Mouse (Mus musculus) lung, embryonic 15.5 days (tissue): Measurements from ENCODE around the gene Arfgef3. TPM values are rescaled to one million over a fixed set of nuclear protein-coding genes. Genes with fewer than 3 reads are reported as not detected.
A peak's percentile ranks its signal among the peaks of the same experiment; 100 is the strongest.

Source experiments
- ATAC-seq: fragments of 200-750 bp; cut with Nextera tagmentation; 2 replicates; pipeline ENCODE4 v1.8.0; 2017; ENCODE audit warnings: moderate number of reproducible peaks, borderline replicate concordance; ENCODE audit not compliant: low FRiP score, low TSS enrichment; ENCODE audit errors: extremely low read depth
- H3K27ac ChIP-seq: fragments of 300-500 bp; sonication (generic); 2 replicates; pipeline ENCODE4 v1.5.1; 2015; ENCODE audit warnings: moderate library complexity, mild to moderate bottlenecking, inconsistent platforms
- H3K27me3 ChIP-seq: fragments of 300-500 bp; sonication (generic); 2 replicates; pipeline ENCODE4 v1.6.1; 2015; ENCODE audit warnings: inconsistent platforms
- H3K36me3 ChIP-seq: fragments of 300-500 bp; sonication (generic); 2 replicates; pipeline ENCODE4 v1.6.1; 2015; ENCODE audit warnings: inconsistent platforms
- H3K4me1 ChIP-seq: fragments of 300-500 bp; sonication (generic); 2 replicates; pipeline ENCODE4 v1.6.1; 2015; ENCODE audit warnings: inconsistent platforms
- H3K4me2 ChIP-seq: fragments of 300-500 bp; sonication (generic); 2 replicates; pipeline ENCODE4 v1.6.1; 2015; ENCODE audit warnings: inconsistent platforms, mild to moderate bottlenecking, moderate library complexity
- H3K4me3 ChIP-seq: fragments of 300-500 bp; sonication (generic); 2 replicates; pipeline ENCODE4 v1.5.1; 2015; ENCODE audit warnings: mild to moderate bottlenecking, inconsistent platforms
- H3K9ac ChIP-seq: fragments of 300-500 bp; sonication (generic); 2 replicates; pipeline ENCODE4 v1.6.1; 2015; ENCODE audit warnings: inconsistent platforms
- H3K9me3 ChIP-seq: fragments of 300-500 bp; sonication (generic); 2 replicates; pipeline ENCODE4 v1.6.1; 2016; ENCODE audit warnings: inconsistent platforms
- WGBS: fragments of 180-500 bp; shearing (Covaris S2); methylation state at CpG from one replicate; pipeline ENCODE4 v1.1.7; 2015; 5-methylcytosine and 5-hydroxymethylcytosine counted together
- polyA plus RNA-seq: library from polyadenylated mRNA; unstranded; fragments of >200 nt; fragmentation: Nextera tagmentation; extraction: Ambion mirVana; gene quantifications from 2 replicates; pipeline ENCODE4 v1.2.1, GENCODE M21; 2015

The Arfgef3 gene
- 1.5 and 1.6 TPM in 2 replicates for polyA plus RNA-seq

DNA sequence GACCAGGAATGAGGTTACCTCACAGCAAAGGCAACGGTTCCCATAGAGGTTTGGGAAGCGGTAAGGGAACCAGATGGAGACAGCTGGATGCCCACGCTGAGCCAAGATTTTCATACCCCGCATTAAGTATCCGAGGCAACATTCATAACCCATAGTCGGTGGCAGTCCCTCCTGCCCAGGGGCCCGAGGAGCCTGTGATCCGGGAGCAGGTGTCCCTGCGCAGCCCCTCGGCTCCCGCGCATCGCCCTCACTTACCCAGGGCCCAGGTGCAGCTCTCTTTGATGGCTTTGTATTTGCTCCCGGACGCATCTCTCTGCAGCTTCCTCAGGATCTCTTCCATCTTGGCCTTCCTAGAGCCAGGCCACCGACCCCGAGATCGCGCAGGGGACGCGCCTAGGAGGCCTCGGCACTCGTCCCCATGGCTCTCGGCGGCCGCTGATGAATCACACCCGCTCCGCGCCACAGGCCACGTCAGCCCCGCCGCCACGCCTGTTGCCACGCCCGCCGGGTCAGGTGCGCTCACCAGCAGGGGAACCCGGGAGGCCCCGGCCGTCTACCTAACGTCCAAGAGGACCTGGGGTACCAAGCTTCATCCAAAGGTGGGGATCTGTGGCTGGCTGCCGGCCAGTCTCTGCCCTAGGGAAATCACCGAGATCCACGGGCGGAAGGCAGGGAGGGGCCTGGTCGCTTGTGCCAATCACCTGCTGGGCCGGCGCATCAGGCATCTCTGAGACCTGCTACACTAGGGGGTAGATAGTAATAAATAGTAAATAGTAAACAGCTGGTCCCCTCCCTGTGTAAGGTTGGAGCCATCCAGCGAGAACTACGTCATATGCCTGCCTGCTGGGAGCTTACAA is at the start of gene Arfgef3:
Gene Arfgef3, minus strand, starts transcription at position 664 of the 857 bp plus-strand sequence.
- Histone ChIP-seq H3K27ac (no peak within 1 kb of the TSS), H3K27me3 (peaks cover 9% of the 10 kb centered on the region), H3K36me3 (no peaks in the 10 kb centered on the region), H3K9ac (peak within 1 kb of the TSS; percentile 41), H3K4me3 (peak within 1 kb of the TSS; percentile 50), H3K9me3 (no peaks in the 10 kb centered on the region), H3K4me1 (peaks cover 6% of the 10 kb centered on the region), H3K4me2 (peak within 1 kb of the TSS; percentile 77)
- peak; percentile 73; the same call in 1 of the 2 replicates for ATAC-seq
- 1% methylated on average over 48 of the region's 50 CpGs for WGBS

DNA sequence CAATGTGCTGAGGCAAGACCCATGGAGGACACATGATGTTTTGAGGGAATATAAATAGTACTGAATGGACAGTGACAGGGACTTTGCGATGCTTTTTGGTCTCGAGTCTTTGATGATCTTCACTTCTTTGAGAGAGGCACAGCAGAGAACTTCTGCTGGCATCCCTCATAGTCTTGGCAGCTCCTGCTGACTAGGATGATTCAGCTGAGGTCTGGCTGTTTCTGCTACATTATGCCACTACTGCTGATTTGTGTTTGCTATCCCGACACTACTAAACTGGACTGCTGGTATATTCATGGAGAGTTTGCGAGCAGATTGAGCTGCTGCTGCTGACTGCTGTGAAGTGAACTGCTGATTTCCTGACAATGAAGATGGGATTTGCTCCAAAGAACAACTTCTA is 46.3 kb upstream of the Arfgef3 start:
- 77% methylated on average over 4 of the region's 4 CpGs for WGBS
- Histone ChIP-seq H3K4me1 (no peaks in the 10 kb centered on the region), H3K4me2 (no peak overlapping the region), H3K9ac (no peak overlapping the region), H3K27me3 (no peaks in the 10 kb centered on the region), H3K9me3 (no peaks in the 10 kb centered on the region), H3K4me3 (no peak overlapping the region), H3K36me3 (no peaks in the 10 kb centered on the region), H3K27ac (no peak overlapping the region)
- no peak for ATAC-seq

DNA sequence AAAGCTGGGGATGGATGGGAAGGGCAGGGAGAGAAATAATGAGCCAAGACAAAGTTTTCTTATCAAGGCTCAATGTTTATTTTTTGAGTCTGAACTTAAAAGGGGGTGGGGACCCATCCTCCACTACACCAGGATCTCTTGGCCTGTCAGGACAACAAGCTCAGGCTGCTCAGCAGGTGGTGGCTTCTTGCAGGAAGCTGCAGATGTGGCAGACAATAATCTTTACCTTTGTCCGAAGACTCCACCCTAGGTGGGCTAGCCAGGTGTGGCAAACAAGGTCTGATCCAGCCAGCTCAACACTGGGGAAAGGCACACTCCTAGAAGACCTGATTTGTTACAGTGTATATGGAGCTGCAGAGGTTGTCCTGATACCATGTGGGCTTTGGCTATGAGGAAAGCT is 44.9 kb upstream of the Arfgef3 start:
- no peaks in the 10 kb centered on the region for H3K4me1 ChIP-seq

DNA sequence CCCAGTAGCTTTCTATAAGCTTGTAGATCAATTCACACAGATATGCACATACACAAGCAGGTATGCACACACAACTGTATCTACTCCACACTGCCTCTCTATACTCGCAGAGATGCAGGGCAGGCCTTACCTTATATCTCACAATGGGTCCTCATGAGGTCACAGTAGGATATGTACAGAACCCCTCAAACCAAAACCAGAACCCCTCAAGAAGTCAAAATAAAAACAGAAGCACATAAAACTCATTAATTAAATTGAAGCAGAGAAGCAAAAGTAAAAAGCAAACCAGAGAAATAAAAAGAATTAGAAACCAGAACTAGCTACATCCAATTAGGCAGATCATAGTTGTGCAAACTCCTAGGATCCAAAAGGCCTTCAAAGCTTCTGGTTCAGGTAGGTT is 42.9 kb upstream of the Arfgef3 start, which contains the start of gene Gm4922:
Gene Gm4922, minus strand, starts transcription at position 101 of the 400 bp plus-strand sequence.
- no peaks in the 10 kb centered on the region for H3K4me1 ChIP-seq
- no peaks in the 10 kb centered on the region for H3K27me3 ChIP-seq
- no peak within 1 kb of the TSS for H3K27ac ChIP-seq
- H3K36me3 ChIP-seq: no peaks in the 10 kb centered on the region
- no peak within 1 kb of the TSS for H3K4me2 ChIP-seq
- no peak for ATAC-seq
- no peak within 1 kb of the TSS for H3K9ac ChIP-seq
- WGBS: 85% methylated on average over 1 of the region's 1 CpGs
- no peaks in the 10 kb centered on the region for H3K9me3 ChIP-seq
- no peak within 1 kb of the TSS for H3K4me3 ChIP-seq

More for the DNA sequence above, 44.9 kb upstream of the Arfgef3 start:
- Histone ChIP-seq H3K4me3 (no peak overlapping the region), H3K4me2 (no peak overlapping the region), H3K36me3 (no peaks in the 10 kb centered on the region), H3K9ac (no peak overlapping the region), H3K27me3 (no peaks in the 10 kb centered on the region), H3K27ac (no peak overlapping the region), H3K9me3 (no peaks in the 10 kb centered on the region)
- 39% methylated on average over 1 of the region's 1 CpGs for WGBS
- ATAC-seq: no peak

DNA sequence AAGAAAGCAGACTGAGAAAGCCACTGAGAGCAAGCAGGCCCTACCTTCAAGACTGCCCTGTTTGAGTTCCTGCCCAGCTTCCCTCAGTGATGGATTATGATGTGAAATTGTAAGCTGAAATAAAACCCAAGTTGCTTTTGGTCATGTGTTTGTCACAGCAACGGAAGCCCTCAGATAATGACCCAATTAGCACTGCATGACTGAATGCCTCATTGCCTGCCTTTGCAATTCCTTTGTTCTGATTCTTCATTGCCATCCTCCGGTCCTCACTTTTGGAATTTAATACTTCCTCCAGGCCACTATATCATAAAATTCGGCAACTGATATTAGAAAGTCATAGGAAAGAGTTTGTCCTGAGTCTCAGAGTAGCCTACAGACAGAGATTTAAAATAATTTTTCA is 33.8 kb upstream of the Arfgef3 start:
- H3K27ac ChIP-seq: no peak overlapping the region
- no peaks in the 10 kb centered on the region for H3K36me3 ChIP-seq
- no peak for ATAC-seq
- H3K9ac ChIP-seq: no peak overlapping the region
- 74% methylated on average over 3 of the region's 3 CpGs for WGBS
- no peaks in the 10 kb centered on the region for H3K9me3 ChIP-seq
- no peaks in the 10 kb centered on the region for H3K4me1 ChIP-seq
- no peak overlapping the region for H3K4me2 ChIP-seq
- H3K4me3 ChIP-seq: no peak overlapping the region
- no peaks in the 10 kb centered on the region for H3K27me3 ChIP-seq

DNA sequence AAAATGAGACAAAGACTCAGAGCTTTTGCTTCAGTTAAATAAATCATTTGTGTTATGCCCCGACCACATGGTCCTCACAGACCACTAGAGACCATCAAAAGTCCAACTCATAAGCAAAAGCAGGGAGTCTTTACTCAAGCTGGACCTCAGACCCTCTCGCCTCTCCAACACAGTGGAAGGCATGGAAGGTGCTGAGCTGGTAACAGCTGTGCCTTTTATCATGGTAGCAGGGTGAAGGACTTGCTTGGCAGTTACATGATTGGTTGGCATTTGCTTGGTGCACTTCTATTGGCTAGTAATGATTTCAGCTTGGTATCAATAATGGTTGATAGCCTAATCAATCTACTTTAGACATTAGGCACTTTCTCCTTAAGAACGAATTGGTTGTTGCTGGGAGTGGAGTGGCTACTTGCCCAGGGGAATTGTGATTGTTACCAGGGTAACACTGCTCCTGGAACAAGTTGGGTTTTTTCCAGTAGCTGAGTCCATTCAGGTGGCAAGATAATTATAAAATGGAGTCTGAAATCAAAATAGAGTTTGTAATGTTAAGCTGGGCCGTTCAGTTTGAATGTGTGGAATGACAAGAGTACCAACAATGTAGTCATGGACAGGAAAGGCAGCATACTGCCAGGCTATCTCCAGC is 28.9 kb upstream of the Arfgef3 start:
- H3K27ac ChIP-seq: no peak overlapping the region
- ATAC-seq: no peak

DNA sequence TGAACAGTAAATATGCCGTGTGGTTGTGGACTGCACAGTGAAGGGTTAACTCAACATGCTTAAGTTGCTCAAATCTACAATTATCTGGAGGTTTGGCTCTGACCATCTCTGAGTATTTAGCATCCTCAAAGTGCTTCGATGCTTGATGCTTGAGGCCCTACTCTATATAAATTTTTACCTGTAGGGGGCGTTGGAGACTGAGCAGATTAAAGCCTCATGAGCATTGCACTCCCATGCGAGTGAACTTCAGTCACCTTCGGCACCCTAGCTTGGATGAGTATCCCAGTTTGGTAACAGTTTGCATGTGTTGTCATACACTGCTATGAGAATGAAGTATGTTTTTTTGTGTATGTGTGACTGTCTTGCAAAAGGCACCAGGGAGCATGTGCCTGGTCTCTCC is 26.2 kb upstream of the Arfgef3 start:
- no peak overlapping the region for H3K4me3 ChIP-seq
- H3K36me3 ChIP-seq: no peaks in the 10 kb centered on the region
- H3K27ac ChIP-seq: no peak overlapping the region
- H3K9me3 ChIP-seq: no peaks in the 10 kb centered on the region
- no peak for ATAC-seq
- H3K9ac ChIP-seq: no peak overlapping the region
- no peaks in the 10 kb centered on the region for H3K27me3 ChIP-seq
- WGBS: 49% methylated on average over 5 of the region's 5 CpGs
- no peak overlapping the region for H3K4me2 ChIP-seq
- no peaks in the 10 kb centered on the region for H3K4me1 ChIP-seq

More for the DNA sequence above, 28.9 kb upstream of the Arfgef3 start:
- H3K4me1 ChIP-seq: no peaks in the 10 kb centered on the region
- no peak overlapping the region for H3K4me2 ChIP-seq
- no peaks in the 10 kb centered on the region for H3K36me3 ChIP-seq
- WGBS: 50% methylated on average over 4 of the region's 4 CpGs
- H3K27me3 ChIP-seq: no peaks in the 10 kb centered on the region
- H3K4me3 ChIP-seq: no peak overlapping the region
- H3K9ac ChIP-seq: no peak overlapping the region
- H3K9me3 ChIP-seq: no peaks in the 10 kb centered on the region

DNA sequence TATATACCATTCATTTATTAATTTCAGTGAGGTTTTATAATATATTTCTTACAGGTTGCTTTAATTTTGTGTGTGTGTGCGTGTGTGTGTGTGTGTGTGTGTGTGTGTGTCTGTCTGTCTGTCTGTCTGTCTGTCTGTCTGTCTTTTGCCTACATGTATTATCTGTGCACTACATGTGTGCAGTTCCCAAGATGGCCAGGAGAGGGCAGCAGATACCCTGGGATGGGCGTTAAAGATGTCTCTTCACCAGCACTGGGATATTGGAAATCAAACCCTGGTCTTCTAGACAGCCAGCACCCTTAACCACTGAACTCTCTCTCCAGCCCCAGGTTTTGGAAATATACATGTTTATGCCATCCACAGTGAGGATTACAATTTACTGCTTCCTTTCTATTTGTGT is 16.5 kb upstream of the Arfgef3 start:
- Histone ChIP-seq H3K27me3 (no peaks in the 10 kb centered on the region), H3K9ac (no peak overlapping the region), H3K9me3 (no peaks in the 10 kb centered on the region), H3K4me2 (no peak overlapping the region), H3K4me3 (no peak overlapping the region), H3K36me3 (no peaks in the 10 kb centered on the region), H3K27ac (no peak overlapping the region), H3K4me1 (no peaks in the 10 kb centered on the region)
- WGBS: 48% methylated on average over 2 of the region's 2 CpGs
- ATAC-seq: no peak

DNA sequence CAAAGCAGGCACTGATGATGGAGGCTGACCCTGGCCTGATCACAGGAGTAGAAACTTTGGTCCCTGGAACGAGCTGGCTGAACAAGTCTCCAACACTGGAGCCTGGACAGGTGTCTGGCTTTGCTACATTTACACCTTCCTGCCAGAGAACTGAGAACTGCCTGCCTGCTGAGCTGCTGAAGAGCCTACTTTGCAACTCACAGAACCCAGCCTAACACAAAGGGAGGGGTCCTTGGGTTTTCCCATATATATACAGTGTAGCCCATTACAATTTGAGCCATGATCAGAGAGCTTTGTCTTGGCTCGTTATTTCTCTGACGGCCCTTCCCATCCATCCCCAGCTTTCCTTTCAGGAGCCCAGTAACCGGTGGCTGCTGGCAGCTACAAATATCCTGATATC is 6.3 kb upstream of the Arfgef3 start:
- Histone ChIP-seq H3K9me3 (no peaks in the 10 kb centered on the region), H3K4me1 (no peaks in the 10 kb centered on the region), H3K36me3 (no peaks in the 10 kb centered on the region), H3K27me3 (no peaks in the 10 kb centered on the region), H3K9ac (no peak overlapping the region), H3K27ac (no peak overlapping the region), H3K4me2 (no peak overlapping the region), H3K4me3 (no peak overlapping the region)
- WGBS: 66% methylated on average over 4 of the region's 4 CpGs
- no peak for ATAC-seq

DNA sequence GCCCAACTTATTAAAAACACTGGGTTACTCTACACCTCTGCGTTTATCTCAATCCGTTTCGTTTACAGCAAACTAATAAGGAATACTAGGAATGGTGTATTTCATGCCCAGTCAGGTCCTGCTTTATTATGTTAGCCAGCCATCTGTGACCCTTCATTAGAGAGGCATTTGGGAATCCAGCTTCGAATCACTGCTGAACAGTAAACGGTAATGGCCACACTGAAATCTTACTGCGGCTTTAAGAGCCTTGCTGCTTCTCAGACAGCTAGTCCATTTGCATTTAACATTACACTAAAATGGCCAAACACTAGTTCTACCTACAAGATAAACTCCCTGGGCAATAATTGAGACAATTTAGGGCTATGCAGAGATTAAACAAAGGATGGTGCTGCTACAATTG is 1.7 kb downstream of the Arfgef3 start:
- H3K9me3 ChIP-seq: no peaks in the 10 kb centered on the region
- peaks cover 9% of the 10 kb centered on the region for H3K27me3 ChIP-seq
- WGBS: 79% methylated on average over 6 of the region's 6 CpGs
- peaks cover 6% of the 10 kb centered on the region for H3K4me1 ChIP-seq
- H3K9ac ChIP-seq: no peak overlapping the region
- no peak overlapping the region for H3K4me3 ChIP-seq
- H3K27ac ChIP-seq: no peak overlapping the region
- no peaks in the 10 kb centered on the region for H3K36me3 ChIP-seq
- ATAC-seq: no peak
- H3K4me2 ChIP-seq: peak overlapping the region; percentile 77; the same call in 1 of the 2 replicates

DNA sequence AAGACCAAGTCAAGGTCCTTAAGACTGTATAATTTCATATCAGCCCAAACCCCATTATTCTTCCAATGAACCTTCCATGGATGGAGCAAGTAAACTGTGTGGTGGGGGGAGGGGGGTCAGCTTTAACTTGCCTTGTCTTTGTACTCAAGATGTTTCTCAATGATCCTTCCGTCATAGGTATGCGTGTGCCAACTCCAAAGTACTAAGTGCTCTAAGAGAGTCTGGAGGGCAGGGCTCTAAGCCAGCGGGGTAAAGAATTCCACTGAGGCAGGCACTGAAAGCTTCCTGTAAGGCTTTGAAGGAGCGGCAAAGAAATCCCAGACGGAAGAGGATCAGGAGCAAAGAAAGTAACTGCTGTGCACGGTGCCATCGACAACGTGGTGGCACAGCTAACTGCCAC is 2.7 kb downstream of the Arfgef3 start:
- ATAC-seq: no peak
- Histone ChIP-seq H3K4me2 (peak overlapping the region; percentile 8; the same call in 1 of the 2 replicates), H3K27ac (no peak overlapping the region), H3K9ac (no peak overlapping the region), H3K27me3 (peaks cover 9% of the 10 kb centered on the region), H3K9me3 (no peaks in the 10 kb centered on the region), H3K36me3 (no peaks in the 10 kb centered on the region), H3K4me3 (no peak overlapping the region), H3K4me1 (peaks cover 6% of the 10 kb centered on the region)
- WGBS: 65% methylated on average over 8 of the region's 8 CpGs

DNA sequence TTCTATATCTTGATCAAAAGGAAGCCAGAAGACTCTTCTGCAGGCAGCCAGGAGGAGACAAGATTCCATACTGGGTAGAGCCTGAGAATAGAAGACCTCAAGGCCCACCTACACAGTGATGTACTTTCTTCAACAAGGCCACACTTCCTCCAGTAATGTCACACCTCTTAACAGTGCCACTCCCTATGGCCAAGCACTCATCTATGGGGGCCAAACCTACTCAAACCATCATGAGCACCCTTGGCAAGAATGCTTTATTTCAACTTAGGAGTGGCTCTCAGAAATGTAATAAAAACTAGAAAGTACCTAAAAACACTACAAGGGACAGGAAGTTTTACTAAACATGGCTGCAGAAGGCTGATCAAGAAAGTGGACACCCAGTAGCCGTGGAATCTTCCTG is 15.2 kb downstream of the Arfgef3 start:
- H3K9ac ChIP-seq: no peak overlapping the region
- 94% methylated on average over 1 of the region's 1 CpGs for WGBS

More for the DNA sequence above, 15.2 kb downstream of the Arfgef3 start:
- Histone ChIP-seq H3K4me1 (no peaks in the 10 kb centered on the region), H3K36me3 (no peaks in the 10 kb centered on the region), H3K27me3 (no peaks in the 10 kb centered on the region), H3K9me3 (no peaks in the 10 kb centered on the region), H3K27ac (no peak overlapping the region), H3K4me2 (no peak overlapping the region), H3K4me3 (no peak overlapping the region)
- no peak for ATAC-seq
